Mouse (Mus musculus) olfactory bulb, adult 2 months (tissue): ENCODE measurements around the gene Bmp5. TPM values are rescaled to one million over a fixed set of nuclear protein-coding genes. Genes with fewer than 3 reads are reported as not detected.
"Not testable (repeated sequence)": the region's sequence is repeated elsewhere in the genome, so short reads cannot be mapped to it uniquely, and the experiment has no call there.

Experiments
- H3K27ac ChIP-seq: fragments of 200-500 bp; 2 replicates; pipeline ENCODE4 v1.5.1; 2012; ENCODE audit warnings: low read depth, low read length; ENCODE audit not compliant: insufficient read depth
- H3K4me1 ChIP-seq: fragments of 200-500 bp; 2 replicates; pipeline ENCODE4 v1.6.1; 2012; ENCODE audit warnings: low read length; ENCODE audit not compliant: control insufficient read depth, insufficient read depth
- H3K4me3 ChIP-seq: fragments of 200-500 bp; 2 replicates; pipeline ENCODE4 v1.5.1; 2012; ENCODE audit warnings: mild to moderate bottlenecking, low read depth, low read length, moderate library complexity; ENCODE audit not compliant: insufficient read depth
- CTCF ChIP-seq: fragments of 200-500 bp; IDR thresholded peaks from 2 replicates; pipeline ENCODE4 v1.5.1; 2012; ENCODE audit warnings: low read depth, mild to moderate bottlenecking, low read length, moderate library complexity; ENCODE audit not compliant: insufficient read depth
- POLR2A ChIP-seq: fragments of 200-500 bp; IDR thresholded peaks from 2 replicates; pipeline ENCODE4 v1.6.1; 2012; ENCODE audit warnings: mild to moderate bottlenecking, low read depth, low read length, moderate library complexity; ENCODE audit not compliant: insufficient read depth
- WGBS: fragments of 180-500 bp; shearing (Covaris S2); methylation state at CpG from one replicate; pipeline ENCODE4 v1.1.7; 2018; 5-methylcytosine and 5-hydroxymethylcytosine counted together
- polyA plus RNA-seq: library from polyadenylated mRNA; stranded (reverse); fragments of >200 nt; gene quantifications from 2 replicates; pipeline ENCODE4 v1.2.4, GENCODE M21; 2012; ENCODE audit warnings: low replicate concordance; ENCODE audit not compliant: missing spikeins, insufficient read depth, insufficient read length

The Bmp5 gene
- polyA plus RNA-seq, 1 experiment, result not detected

DNA sequence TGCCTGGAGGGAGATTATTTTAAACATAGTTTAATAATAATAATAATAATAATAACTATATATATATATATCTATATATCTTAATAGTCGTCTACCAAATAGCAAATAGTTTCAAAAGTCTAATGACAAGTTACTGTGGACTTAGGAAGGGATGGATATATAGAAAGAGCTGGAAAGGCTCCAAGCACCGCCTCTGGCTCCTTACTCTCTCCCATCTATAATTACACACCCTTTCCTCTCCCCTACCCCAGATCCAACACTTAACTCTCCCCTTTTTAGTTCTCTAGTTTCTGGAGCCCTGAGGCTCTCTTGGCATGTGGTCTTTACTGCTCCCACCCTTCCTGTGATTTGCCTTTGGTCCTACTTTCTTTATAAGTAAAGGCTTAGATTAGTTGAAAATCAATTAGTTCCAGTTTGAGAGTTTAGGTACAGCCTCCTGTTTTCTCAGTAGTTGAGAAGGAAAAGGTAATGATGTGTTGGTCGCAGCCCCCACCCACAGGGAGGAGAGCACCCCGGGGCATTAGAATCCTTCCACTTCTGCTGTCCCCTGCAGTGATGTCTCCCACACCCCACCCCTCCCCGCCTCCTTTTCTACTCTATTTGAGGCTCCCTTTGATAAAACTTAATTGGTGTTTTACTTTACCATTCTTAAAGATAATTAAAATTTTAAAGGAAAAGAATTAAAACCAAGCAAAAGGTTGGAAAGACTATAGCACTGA, 5.6 kb downstream of the Bmp5 start:
- no peak overlapping the region for H3K27ac ChIP-seq
- no peak for TF ChIP-seq POLR2A
- TF ChIP-seq CTCF, result no peak

DNA sequence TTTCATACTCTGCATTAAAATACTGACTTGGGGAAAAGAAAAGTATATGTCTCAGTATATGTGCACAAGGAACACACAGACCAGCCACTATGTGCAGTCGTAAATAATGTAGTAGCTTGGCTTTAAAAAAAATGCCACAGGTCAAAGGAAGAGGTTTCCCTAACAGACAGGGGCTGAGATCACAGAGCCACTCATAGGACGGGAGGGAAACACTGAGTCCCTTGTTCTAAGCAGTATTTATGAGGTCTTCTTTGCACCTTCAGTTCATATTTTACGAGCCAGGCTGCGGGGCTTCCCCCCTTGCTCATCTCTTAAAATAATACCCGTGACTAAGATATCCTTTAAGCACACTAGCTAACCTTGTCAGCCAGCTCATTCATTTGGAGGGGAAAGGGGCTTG, 6.4 kb downstream of the Bmp5 start:
- no peak overlapping the region for H3K27ac ChIP-seq
- 41% methylated on average over 5 of the region's 5 CpGs for WGBS

More for the DNA sequence above, 5.6 kb downstream of the Bmp5 start:
- 21% methylated on average over 5 of the region's 5 CpGs for WGBS
- Histone ChIP-seq H3K4me1 (no peaks in the 10 kb centered on the region), H3K4me3 (no peak overlapping the region)

DNA sequence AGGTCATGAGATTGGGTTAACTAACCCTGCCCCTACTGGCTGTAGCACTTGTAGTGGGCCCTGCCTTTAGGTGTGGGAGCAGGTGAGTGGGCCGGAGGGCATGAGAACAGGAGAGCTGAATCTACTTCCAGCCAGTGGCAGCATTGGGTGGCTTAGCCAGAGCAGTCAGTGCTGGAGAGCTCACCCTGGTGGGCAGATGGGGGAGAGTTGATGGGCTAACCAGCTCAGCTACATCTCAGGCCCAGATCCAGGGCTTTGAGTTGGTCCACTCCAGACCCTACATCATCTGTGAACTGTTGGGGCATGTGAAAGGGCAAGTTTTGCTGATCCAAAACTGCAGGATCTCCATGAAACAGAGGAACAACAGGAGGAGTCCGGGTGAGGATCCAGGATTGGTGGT, 8.4 kb downstream of the Bmp5 start:
- WGBS, result 96% methylated on average over 2 of the region's 2 CpGs
- no peak overlapping the region for H3K4me3 ChIP-seq
- no peak overlapping the region for H3K27ac ChIP-seq
- TF ChIP-seq POLR2A (no peak), CTCF (no peak)
- H3K4me1 ChIP-seq, result no peaks in the 10 kb centered on the region

More for the DNA sequence above, 6.4 kb downstream of the Bmp5 start:
- no peaks in the 10 kb centered on the region for H3K4me1 ChIP-seq
- no peak for TF ChIP-seq POLR2A
- no peak for TF ChIP-seq CTCF
- no peak overlapping the region for H3K4me3 ChIP-seq

DNA sequence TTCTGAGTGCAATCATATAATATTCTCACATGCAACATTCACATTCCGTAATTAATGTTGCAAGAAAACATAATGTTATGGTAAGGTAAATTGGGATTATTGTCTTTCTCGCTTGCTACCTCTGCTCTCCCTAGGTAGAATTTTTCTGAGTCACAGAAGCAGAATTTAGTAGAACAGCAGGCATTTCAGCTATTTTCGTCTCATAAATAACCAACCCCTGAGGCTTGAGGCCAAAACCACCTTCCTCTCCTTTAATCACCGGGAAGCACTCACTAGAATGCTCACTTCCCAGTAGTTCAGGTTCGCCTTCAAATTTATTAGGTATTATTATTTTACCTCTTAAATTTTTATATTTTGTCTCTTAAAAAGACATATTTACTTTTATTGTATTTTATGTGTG, 10.8 kb downstream of the Bmp5 start:
- no peak overlapping the region for H3K4me3 ChIP-seq
- WGBS, result 83% methylated on average over 5 of the region's 5 CpGs
- no peak for TF ChIP-seq POLR2A
- TF ChIP-seq CTCF, result no peak
- no peaks in the 10 kb centered on the region for H3K4me1 ChIP-seq
- no peak overlapping the region for H3K27ac ChIP-seq

DNA sequence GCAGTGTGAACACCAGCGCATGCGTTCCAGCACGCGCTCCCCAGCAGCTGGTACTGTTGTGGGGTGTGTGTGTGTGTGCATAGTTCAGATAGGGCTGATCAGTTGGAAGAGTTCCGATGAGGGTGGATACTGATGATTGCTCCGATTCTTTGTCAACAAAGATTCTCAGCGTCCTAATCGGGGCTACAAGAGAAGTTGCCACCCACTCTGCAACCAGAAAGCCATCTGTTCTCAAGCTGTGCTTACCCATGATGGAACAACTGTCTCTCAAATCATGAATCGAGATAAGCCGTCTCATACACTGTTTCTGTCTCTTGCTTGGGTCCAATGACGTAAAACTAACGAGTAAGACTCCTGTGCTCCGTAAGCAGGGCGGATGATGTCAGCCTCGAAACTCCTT, 12.0 kb downstream of the Bmp5 start:
- Histone ChIP-seq H3K4me3 (no peak overlapping the region), H3K27ac (no peak overlapping the region), H3K4me1 (no peaks in the 10 kb centered on the region)
- 88% methylated on average over 15 of the region's 15 CpGs for WGBS
- TF ChIP-seq POLR2A (no peak), CTCF (no peak)

DNA sequence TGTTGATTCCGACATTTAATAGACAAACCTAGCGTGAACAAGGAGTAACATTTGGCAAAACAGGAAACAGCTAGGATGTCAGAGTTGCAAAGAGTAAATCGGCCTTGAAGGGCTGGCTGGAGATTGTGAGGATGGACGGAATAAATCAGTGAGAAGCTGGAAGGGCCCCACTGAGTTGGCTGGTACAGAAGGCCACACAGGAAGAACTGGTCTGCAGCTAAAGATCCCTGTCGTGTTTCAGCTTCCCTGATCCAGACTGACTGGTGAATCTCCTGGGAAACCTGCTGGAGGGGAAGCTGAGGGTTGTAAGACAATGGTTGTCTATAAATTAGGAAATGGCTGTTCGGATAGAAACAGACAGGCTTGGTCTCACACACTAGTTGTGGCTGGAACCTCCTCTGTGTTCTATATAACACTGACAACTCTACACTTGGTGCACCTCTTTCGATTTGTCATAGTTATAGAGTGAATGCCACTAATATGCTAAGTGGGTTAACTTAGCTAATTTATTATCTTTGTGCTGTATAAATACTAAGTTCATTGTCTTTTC, 14.8 kb downstream of the Bmp5 start:
- Histone ChIP-seq H3K27ac (no peak overlapping the region), H3K4me1 (no peaks in the 10 kb centered on the region), H3K4me3 (no peak overlapping the region)
- WGBS, result 62% methylated on average over 7 of the region's 7 CpGs
- TF ChIP-seq CTCF, result no peak

DNA sequence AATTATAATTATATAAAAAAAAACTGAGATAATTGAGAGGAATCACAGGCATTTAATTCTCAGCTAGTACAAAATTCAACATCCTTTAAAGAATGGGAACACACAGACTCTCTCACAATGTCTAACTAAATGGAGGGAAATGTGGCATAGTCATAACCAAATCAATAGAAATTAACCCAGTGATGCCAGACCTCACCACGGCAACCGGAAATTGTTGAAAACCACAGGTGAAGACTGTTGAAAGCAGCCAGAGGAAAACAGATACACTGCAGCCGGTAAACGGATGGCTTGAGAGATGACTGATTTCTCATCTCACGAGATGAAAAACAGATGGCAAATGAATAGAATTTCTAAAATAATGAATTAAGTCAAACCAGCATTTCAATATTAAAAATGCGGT, 29.8 kb downstream of the Bmp5 start:
- WGBS, result 90% methylated on average over 6 of the region's 6 CpGs
- Histone ChIP-seq H3K27ac (no peak overlapping the region), H3K4me3 (no peak overlapping the region), H3K4me1 (no peaks in the 10 kb centered on the region)
- TF ChIP-seq CTCF, result no peak
- no peak for TF ChIP-seq POLR2A

DNA sequence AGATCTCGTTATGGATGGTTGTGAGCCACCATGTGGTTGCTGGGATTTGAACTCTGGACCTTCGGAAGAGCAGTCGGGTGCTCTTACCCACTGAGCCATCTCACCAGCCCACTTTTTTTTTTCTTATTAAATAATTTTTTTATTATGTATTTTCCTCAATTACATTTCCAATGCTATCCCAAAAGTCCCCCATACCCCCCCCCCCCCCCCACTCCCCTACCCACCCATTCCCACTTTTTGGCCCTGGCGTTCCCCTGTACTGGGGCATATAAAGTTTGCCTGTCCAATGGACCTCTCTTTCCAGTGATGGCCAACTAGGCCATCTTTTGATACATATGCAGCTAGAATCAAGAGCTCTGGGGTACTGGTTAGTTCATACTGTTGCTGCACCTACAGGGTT, 33.0 kb downstream of the Bmp5 start:
- WGBS, result 86% methylated on average over 4 of the region's 4 CpGs

DNA sequence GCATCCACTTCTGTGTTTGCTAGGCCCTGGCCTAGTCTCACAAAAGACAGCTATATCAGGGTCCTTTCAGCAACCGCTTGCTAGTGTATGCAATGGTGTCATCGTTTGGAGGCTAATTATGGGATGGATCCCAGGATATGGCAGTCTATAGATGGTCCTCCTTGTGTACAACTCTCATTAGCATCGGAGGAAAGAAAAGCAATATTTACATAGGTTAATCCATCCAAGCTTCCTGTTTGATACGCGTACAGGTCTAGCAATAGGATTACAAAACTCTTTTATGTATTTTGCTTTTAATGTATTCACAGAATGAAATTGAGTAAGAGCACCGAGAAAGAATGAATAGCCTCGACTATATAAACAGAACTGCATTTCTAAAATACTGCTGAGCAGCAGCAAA, 33.5 kb downstream of the Bmp5 start:
- no peak overlapping the region for H3K4me3 ChIP-seq
- H3K27ac ChIP-seq, result no peak overlapping the region
- TF ChIP-seq POLR2A (no peak), CTCF (no peak)
- no peaks in the 10 kb centered on the region for H3K4me1 ChIP-seq
- WGBS, result 72% methylated on average over 7 of the region's 7 CpGs

More for the DNA sequence above, 33.0 kb downstream of the Bmp5 start:
- H3K4me3 ChIP-seq, H3K27ac ChIP-seq, H3K4me1 ChIP-seq: not testable (repeated sequence)
